Mouse (Mus musculus) cerebellum, adult (tissue): Measurements from ENCODE around the gene Fam196b.

Experiments used
- ATAC-seq: cut with Nextera tagmentation; 2 replicates; pipeline ENCODE4 v1.9.2; 2017; ENCODE audit warnings: mild to moderate bottlenecking, moderate library complexity, mixed read lengths; ENCODE audit not compliant: insufficient number of reproducible peaks, low FRiP score, low TSS enrichment

The Fam196b gene

GRCm38 (mm10) chr11:34314534-34315379, at the start of gene Fam196b:
TSS of gene Fam196b (plus strand) at chr11:34314822.
- peak; percentile 65; the same call in 1 of the 2 replicates for ATAC-seq

DNA sequence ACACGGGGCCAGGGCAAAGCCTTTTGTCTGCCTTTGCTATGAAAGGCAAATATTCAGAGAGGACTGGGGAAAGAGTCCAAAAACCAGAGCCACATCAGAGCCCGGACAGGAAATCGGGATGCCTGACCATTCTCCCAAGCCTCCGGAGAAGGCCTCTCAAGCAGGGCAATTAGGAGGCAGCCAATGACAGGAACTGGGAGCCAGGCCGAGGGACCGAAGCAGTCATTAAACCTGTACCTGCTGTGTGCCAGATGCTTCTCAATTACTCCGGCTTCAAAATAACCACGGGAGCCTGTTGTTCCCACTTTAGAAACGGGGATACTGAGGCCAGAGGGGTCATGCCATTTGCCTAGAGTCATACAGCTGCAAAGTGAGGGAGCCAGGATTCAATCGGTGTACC, 42.6 kb upstream of the Fam196b start:
- ATAC-seq = no peak

DNA sequence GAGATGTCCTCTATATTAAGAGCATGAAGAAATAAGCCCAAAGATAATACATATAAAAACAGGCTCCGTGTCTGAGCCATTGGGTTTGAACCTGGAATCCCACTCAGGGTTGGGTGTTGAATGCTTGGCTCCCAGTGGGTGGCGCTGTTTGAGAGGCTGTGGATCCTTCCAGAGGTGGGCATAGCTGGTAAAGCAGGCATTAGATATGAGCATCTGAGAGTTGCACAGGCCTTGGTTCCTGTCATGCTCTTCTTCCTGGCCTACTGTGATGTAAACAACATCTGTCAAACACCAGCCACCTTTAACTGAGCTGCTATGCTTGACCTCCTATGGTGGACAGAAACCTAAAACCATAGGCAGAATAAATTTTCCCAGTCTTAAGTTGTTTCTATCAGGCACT, 38.7 kb upstream of the Fam196b start:
- no peak for ATAC-seq

- ATAC-seq = no peak
Observed at GRCm38 (mm10) chr11:34276363-34277046, 38.1 kb upstream of the Fam196b start.

DNA sequence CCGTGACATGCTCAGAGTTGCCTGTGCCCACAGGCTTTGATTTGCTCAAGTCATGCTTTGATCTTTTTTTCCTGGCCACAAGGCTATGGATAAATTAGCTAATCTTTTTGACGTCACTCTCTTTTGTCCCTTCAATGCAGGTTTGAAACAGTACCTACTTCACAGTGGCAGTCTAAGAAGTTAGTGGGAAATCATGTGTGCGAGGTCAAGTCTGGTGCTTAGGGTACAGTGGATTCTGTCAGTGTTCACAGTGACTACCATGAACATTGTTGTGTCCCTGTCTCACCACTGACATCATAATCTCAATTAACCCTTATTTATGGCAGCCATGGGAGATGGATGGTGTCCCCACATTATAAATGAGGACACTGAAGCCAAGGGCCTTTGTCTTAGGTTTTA, 37.6 kb upstream of the Fam196b start:
- no peak for ATAC-seq

DNA sequence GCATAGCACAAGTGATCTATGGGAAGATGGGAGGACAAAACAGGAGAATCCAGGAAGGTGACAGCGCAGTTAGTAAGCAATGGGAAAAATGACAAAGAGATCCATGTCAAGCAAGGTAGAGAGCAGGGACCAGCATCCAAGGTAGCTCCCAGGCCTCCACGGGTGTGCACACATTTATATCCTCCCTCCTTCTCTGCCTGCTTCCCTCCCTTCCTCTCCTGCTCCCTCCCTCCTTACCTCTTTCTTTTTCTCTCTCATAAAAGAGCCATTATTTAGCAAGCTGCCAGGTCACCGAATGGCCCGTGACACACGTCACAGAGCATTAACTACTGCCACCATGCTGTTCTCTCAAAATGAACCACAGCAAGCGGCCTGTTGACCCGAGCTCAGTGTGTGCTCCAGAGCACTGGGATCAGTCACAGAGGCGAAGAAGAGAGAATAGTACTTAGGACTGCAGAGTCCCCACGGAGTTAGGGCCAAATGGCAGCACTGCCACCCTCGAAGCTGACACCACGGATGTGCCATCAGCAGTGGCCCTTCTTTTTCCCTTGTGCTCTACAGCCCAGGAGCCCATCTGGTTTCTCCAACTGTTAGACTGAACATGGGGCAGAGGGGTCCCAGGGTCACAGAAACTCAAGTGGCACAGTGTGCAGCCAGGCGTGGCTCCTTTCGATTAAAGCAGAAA, 30.4 kb upstream of the Fam196b start:
- ATAC-seq = no peak

- ATAC-seq = no peak
Observed at GRCm38 (mm10) chr11:34290265-34290664, 24.4 kb upstream of the Fam196b start.

GRCm38 (mm10) chr11:34290708-34291107, 23.9 kb upstream of the Fam196b start:
- ATAC-seq = no peak

DNA sequence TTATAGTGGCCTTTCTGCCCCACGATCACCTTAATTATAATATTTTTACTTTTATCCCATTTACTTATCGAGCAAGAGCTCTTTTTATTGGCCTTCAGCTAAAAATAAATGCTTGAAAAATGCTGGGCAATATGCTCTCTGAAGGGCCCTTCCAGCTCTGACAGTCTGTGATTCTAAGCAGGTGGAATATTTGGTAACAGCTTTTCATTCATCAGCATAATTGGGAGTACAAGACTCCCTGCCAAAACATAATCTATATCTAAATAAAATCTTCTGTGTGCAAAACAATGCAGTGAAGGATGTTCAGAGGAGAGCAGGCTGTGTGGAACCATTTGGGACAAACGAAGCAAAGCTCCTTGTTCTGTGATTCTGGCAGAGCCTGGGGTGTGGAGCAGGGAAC, 23.3 kb upstream of the Fam196b start:
- ATAC-seq = no peak

- no peak; the same call in 1 of the 2 replicates for ATAC-seq
Observed at GRCm38 (mm10) chr11:34297698-34298378, 16.8 kb upstream of the Fam196b start.

DNA sequence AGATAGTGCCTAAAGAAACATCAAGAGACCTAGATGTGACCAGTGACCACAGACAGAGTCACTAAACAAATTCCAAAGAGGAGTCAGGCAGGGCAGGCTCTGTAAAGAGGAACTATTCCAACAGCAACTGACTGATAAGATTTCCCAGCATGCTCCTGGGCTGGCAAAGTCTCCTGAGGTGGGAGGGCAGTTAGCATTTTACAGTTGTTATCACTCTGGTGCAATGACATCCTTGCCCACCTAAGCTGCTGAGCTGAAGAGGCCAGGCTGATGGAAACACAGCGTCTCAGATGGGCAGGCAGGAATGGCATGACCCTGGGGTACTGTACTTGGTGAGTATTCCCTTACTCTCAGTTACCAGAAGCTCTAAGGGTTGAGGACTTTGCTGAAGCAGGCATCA, 15.1 kb upstream of the Fam196b start:
- ATAC-seq = no peak

- no peak for ATAC-seq
Observed at GRCm38 (mm10) chr11:34300064-34300463, 14.6 kb upstream of the Fam196b start.

- no peak for ATAC-seq
Observed at GRCm38 (mm10) chr11:34306231-34306630, 8.4 kb upstream of the Fam196b start.

- no peak for ATAC-seq
Observed at GRCm38 (mm10) chr11:34308731-34309130, 5.9 kb upstream of the Fam196b start.

GRCm38 (mm10) chr11:34309360-34309759, 5.3 kb upstream of the Fam196b start:
- no peak for ATAC-seq

DNA sequence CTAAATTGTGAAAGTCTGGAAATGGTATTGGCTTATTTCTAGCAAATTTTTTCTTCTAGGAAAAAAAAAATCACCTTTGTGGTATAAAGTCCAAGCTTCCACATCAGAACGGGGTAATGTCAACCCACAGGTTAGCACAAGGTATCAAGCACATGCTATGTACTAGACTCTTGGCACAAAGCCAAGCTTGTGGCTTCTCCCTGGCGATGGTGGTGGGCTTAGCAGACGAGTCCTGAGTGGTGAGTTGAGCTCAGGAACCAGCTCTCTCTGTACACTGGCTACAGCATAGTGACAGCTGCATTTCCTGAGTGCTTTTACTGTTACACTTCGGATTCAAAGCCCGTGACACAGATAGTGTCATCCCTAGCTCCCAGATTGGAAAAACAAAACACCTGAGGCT, 2.9 kb upstream of the Fam196b start:
- ATAC-seq = no peak

DNA sequence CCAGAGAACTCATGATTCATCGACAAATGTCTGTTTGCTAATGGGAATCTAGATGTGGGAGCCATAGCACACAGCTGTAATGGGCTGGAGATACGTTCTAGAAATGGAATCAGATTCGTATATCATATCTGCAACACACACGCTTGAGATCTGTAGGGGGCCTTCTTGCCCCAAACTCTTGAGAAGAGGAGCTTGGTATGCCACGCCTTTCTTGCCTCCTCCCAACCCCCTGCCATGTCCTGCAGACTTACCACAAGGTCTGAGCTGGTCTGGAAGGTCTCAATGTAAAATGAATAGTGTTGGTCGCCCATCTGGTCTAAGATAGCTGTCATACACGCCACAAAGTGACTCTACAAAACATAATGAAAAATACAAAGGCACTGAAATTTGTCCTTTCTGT, 2.4 kb upstream of the Fam196b start:
- no peak for ATAC-seq

DNA sequence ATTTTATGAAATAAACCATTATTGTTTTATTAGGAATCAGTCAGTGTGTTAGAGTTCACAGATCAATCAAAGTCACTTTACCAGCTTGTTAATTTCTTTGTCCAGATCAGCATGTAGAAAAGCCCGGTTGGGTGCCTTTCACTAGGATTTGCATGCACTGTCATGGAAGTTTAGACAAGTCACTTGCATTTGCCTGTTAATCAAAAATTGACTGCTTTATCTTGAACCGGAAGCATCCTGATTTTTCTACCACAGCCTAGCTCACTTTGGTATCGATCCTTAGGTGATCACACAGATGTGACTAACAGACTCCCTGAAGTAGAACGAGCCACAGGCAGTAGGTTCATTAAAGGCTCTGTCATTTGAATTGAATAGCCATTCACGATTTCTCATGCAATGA, 761 bp downstream of the Fam196b start:
- no peak for ATAC-seq

DNA sequence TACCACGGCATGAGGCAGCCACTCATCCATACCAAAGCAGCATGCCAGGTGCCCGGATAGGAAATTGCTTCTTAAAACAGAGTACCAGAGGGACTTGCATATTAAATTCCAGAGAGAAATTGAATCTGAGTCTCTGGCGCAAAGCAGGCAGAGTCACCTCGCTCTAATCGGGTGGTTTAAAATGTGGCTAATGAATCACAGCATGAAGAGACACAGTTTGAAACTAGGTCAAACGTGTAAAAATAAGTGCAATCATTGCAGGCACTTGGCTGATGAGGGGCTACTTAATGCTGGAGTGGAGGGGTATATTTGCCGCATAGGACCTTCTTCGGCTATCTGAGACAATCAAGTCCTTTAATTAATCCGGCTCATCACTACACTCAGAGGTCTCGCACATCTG, 1.6 kb downstream of the Fam196b start:
- no peak for ATAC-seq

DNA sequence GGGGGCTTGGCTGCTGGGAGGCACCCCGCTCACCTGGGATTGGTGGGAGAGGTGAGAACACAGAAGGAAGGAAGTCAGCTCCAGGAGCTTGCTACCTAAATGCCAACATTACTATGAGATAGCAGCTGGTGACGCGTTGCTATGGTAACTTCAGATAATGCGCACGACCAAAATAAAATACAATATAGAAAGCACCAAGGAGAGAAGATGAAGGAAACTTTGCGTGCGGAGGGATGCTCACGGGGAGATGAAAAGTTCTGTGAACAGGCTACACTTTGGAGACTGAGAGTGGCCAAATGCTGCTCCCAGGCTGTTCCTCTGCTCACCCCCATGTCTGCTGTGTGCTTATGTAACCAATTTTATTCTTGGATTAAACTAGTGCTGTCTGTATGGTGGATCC, 2.4 kb downstream of the Fam196b start:
- ATAC-seq = no peak

GRCm38 (mm10) chr11:34319282-34319681, 4.7 kb downstream of the Fam196b start:
- ATAC-seq = no peak
